8 mouse cellular contexts compared by ENCODE assay signal in the genomic region with DNA sequence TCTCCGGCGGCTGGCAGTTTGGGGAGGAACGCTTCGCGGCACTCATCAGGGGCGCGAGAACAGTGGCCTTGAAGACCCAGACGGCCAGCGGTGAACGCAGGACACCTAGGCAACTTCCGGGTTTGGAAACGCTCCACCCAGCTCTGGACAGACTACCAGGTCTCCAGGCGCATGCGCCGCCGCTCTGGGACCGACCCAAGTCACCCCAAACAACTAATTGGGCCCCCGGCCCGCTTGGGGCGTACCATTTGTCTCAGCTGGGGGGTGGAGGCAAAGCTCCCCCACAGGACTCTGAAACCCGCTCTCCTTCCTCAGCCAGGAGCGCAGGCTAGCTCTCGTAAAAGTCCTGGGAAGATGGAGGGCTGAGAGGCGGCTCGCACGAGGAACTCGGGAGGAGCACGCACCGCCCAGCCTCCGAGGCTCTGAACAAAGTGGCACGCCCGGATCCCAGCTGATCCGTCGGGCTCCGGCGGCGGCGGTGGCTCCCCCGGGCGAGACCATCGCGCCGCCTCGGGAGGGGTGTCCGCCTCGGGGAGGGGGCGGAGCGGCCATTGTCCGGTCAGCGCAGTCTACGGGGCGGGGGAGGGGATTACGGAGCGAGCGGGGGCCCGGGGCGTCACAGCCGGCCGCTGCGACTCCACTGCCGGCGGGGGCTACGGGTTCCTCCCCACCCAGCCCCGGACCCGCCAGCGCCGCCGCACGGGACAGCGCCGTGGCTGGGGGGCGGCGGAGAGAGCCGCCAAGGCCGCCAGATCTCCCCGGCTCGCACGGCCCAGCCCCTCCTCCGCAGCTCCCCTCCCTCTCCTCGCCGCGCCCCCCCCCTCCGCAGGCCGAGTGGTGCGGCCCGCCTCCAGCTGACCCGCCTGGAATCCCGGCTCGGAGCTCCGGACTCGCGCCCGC. TPM values are rescaled to one million over a fixed set of nuclear protein-coding genes. Genes with fewer than 3 reads are reported as not detected.
DNase-seq lines count a peak whose midpoint lies in the region; ATAC-seq and TF ChIP-seq lines count a peak whose summit lies in the region.

Gene Zfand3 (plus strand): TSS at position 531 of the 900 bp plus-strand sequence.

- peak within 1 kb of the TSS; percentile 94 for H3K27ac ChIP-seq in ES-E14 (ENCODE audit: insufficient read depth, low read depth, low read length, poor library complexity, severe bottlenecking)
- H3K27ac ChIP-seq in forebrain, embryonic 15.5 days (replicated peaks): peak within 1 kb of the TSS; percentile 100

- in situ Hi-C loops in ES-E14 (cut with MboI; ENCODE audit: low sequenced_read_pairs in 2 of 2, unreplicated experiment in 2 of 2): no loop called here

- TF ChIP-seq POLR2A in lung, adult 2 months (IDR thresholded peaks at IDR 0.05; ENCODE audit: borderline replicate concordance, extremely low read depth, low read depth, low read length): peak; percentile 89

- peak within 1 kb of the TSS; percentile 94 to 100 for H3K4me3 ChIP-seq in ES-E14 (ENCODE audit: insufficient read depth in 1 of 2, low read depth in 1 of 2, low read length in 2 of 2, poor library complexity in 1 of 2, severe bottlenecking in 1 of 2)
- peak within 1 kb of the TSS; percentile 73 for H3K4me3 ChIP-seq in forebrain, embryonic 15.5 days
- peak within 1 kb of the TSS; percentile 92 for H3K4me3 ChIP-seq in lung, adult 2 months (replicated peaks; ENCODE audit: extremely low read depth, low read depth, low read length)

- 1% methylated on average over 78 of the region's 93 CpGs for WGBS in forebrain, embryonic 15.5 days
- under 1% methylated on average over 68 of the region's 93 CpGs for WGBS in lung, adult 2 months

- no peaks in the 10 kb centered on the region for H3K9me3 ChIP-seq in ES-E14 (ENCODE audit: control insufficient read depth, insufficient read depth, low read depth, low read length)
- H3K9me3 ChIP-seq in forebrain, embryonic 15.5 days: no peaks in the 10 kb centered on the region

- peak; percentile 87 for DNase-seq in ES-E14 (ENCODE audit: low read depth, low spot score)
- DNase-seq in cerebellum, adult 11-12 months: peak; percentile 93
- DNase-seq in heart, postnatal 25 days (ENCODE audit: low spot score): peak; percentile 90
- peak; percentile 83 to 95 for DNase-seq in layer of hippocampus, adult 18-20 months (ENCODE audit: low spot score in 2 of 2)
- DNase-seq in lung, adult 2 months: peak; percentile 95
- DNase-seq in thymus, adult 18-20 months: peak; percentile 80 to 85

- H3K27me3 ChIP-seq in forebrain, embryonic 15.5 days: no peaks in the 10 kb centered on the region

- peak; percentile 93 for ATAC-seq in forebrain, embryonic 15.5 days (replicated peaks)
- peak; percentile 71 for ATAC-seq in neutrophil, adult 5-6 weeks (ENCODE audit: extremely low read depth, insufficient number of reproducible peaks, low FRiP score, poor library complexity, severe bottlenecking)

- H3K4me1 ChIP-seq in ES-E14 (ENCODE audit: control insufficient read depth in 2 of 2, insufficient read depth in 2 of 2, low read length in 2 of 2, poor library complexity in 1 of 2): peaks cover 3 to 11% of the 10 kb centered on the region in 2 experiments; a peak in 1 of 4 replicates
- H3K4me1 ChIP-seq in forebrain, embryonic 15.5 days: peaks cover 41% of the 10 kb centered on the region
- H3K4me1 ChIP-seq in lung, adult 2 months (ENCODE audit: control insufficient read depth, insufficient read depth, low read length): peaks cover 20% of the 10 kb centered on the region

- peak within 1 kb of the TSS; percentile 89 for H3K4me2 ChIP-seq in forebrain, embryonic 15.5 days (replicated peaks)

- peak within 1 kb of the TSS; percentile 95 for H3K9ac ChIP-seq in ES-E14 (ENCODE audit: insufficient read depth, low read depth, low read length, poor library complexity, severe bottlenecking)
- H3K9ac ChIP-seq in forebrain, embryonic 15.5 days (replicated peaks): peak within 1 kb of the TSS; percentile 91

- TF ChIP-seq CTCF in lung, adult 2 months (IDR thresholded peaks at IDR 0.05; ENCODE audit: insufficient read depth, low read length): no peak

- H3K36me3 ChIP-seq in ES-E14 (ENCODE audit: control insufficient read depth, insufficient read depth, low read length, poor library complexity, severe bottlenecking): no peaks in the 10 kb centered on the region
- H3K36me3 ChIP-seq in forebrain, embryonic 15.5 days: no peaks in the 10 kb centered on the region

- intact Hi-C loops in heart, postnatal 25 days (cut with DNase I): no loop called here

TF ChIP-seq in ES-E14, 5 proteins besides CTCF, POLR2A, EP300 and RAD21:
- TF ChIP-seq ZC3H11A (IDR thresholded peaks at IDR 0.05; ENCODE audit: borderline replicate concordance, low read depth, low read length): no peak
- peak; percentile 69; the same call in 1 of the 2 replicates for TF ChIP-seq HCFC1 (IDR thresholded peaks at IDR 0.05; ENCODE audit: borderline replicate concordance, insufficient read depth, low read length)

RNA-seq across cellular contexts. Expression of gene Zfand3, which starts in this region (rescaled TPM):
- total RNA-seq in ES-E14 (2012; rRNA removed): 32.2 and 43.3 TPM in 2 replicates
- polyA plus RNA-seq in forebrain, embryonic 15.5 days (2015; fragmentation: Nextera tagmentation; extraction: Ambion mirVana): 57.0 and 64.2 TPM in 2 replicates
- 100 to 1,000 TPM; 127 to 128 TPM for total RNA-seq in heart, postnatal 25 days (2021)
- 100 to 1,000 TPM; 119 to 120 TPM for total RNA-seq in layer of hippocampus, adult 18-20 months (2021)
- polyA plus RNA-seq in lung, adult 2 months (2012; rRNA removed): 93.6 and 122 TPM in 2 replicates
- 68.4 and 83.2 TPM in 2 replicates for total RNA-seq in neutrophil, adult 5-6 weeks (2017)

Comparison
In these comparisons a context has a peak if more than half of its experiments do, and no peak if none do; other contexts are left out.
1. Peak in every context shown above with its lines: DNase-seq, ATAC-seq, H3K4me3 ChIP-seq and H3K27ac ChIP-seq.